Mouse (Mus musculus) hematopoietic stem cell, adult 5-6 weeks (primary cell): ENCODE measurements around the gene Yy2. TPM values are rescaled to one million over a fixed set of nuclear protein-coding genes. Genes with fewer than 3 reads are reported as not detected.

Experiments used
- ATAC-seq, 2 experiments: fragments of 125-278 bp in 1 of 2; replicated peaks in 1 of 2; 2 replicates each; pipeline ENCODE4 v1.8.0; 2016 to 2017; ENCODE audit warnings: inconsistent platforms in 2 of 2, mild to moderate bottlenecking in 2 of 2, moderate number of reproducible peaks in 2 of 2, low read depth in 1 of 2, moderate TSS enrichment in 1 of 2; ENCODE audit not compliant: low FRiP score in 2 of 2, poor library complexity in 2 of 2, severe bottlenecking in 2 of 2, insufficient read depth in 1 of 2, low TSS enrichment in 1 of 2
- total RNA-seq: library from RNA; stranded (forward); fragments of 172-1452, 232-1000 nt; gene quantifications from 2 replicates; pipeline ENCODE4 v1.2.3, GENCODE M21; 2017

The Yy2 gene
- 1.5 and 7.6 TPM in 2 replicates for total RNA-seq

DNA sequence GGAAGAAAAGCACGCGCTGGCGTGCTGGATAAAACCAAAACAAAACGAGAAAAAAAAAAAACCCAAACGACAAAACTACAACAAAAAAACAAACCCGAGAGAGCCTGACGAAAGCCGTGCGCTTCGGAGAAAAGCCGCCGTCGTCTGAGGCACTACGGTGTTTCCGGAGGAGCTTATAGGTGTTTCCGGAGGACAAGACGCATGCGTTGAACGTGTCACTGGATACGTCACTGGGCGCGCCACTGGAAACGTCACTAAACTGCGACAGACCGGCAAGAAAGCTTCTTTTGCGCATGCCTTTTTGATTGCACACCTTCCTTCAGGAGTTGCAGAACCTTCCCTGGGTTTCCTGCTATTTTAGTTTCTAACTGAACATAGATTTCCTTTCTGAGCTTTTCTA lies at the start of gene Yy2:
Gene Yy2 (minus strand): TSS at position 146 of the 400 bp plus-strand sequence.
- ATAC-seq = no peak

- no peak for ATAC-seq
Measured at GRCm38 (mm10) chrX:157612894-157613293, 44.1 kb upstream of the Yy2 start.

DNA sequence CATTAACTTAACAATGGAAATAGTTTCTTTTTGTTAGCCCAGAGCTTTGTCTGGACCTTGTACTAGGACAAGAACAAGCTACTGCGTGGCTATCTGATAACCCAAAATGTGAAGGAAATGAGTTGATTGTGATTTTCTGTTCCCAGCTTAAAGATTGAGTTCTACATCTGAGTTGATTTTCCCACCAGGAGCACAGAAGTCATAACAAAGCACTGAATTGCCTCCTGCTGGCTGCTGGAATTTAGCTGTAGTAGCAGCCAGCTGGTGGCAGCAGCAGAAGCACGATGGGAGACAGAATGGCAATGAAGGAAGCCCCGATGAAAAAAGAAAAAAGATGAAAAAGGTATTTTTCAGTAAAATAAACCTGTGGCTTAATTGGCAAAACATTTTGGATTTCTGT lies 32.7 kb upstream of the Yy2 start:
- no peak for ATAC-seq

DNA sequence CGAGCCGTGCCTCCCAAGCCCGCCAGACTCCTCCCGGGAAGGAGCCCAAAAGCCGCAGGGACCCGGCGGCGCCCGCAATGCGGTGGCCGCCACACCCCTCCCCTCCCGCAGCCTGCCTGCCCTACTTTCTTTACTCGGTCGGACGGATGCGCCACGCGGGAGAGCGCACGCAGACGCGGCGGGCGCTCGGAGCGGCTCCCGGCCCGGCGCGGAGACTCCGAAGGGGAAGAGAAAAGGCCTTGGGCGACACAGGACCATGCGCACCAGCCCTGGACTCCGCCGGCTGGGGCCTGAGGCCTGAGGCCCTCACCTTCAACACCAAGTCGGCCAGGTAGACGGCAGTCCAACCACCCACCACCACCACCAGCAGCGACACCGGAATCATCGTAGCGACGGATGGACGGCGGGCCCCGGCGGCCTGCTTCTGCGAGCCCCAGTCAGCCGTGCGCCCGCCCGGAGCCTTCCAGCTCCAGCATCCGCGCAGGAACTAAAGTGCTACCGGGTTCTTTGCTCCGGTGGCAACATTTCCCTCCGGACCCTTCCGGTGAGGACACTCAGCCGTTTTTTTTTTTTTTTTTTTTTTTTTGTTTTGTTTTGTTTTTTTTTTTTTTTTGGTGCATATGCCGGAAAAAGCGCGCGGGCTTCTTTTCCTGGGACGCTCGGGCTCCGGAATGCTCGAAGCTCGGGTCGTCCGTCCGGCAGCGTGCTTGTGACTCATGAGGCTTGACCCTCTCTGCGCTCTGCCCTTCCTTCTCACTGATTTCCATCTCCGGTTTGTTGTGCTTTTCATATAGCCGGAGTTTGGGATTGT lies 29.6 kb upstream of the Yy2 start, which contains the start of gene Mbtps2:
Gene Mbtps2 (minus strand): TSS at position 530 of the 811 bp plus-strand sequence.
- peak; percentile 53 to 84 for ATAC-seq

GRCm38 (mm10) chrX:157597585-157598185 lies 28.9 kb upstream of the Yy2 start:
- no peak; a peak in 1 of 4 replicates for ATAC-seq

GRCm38 (mm10) chrX:157596802-157597201 lies 28.0 kb upstream of the Yy2 start:
- ATAC-seq = no peak

- peak; percentile 44 to 57; a peak in 3 of 4 replicates for ATAC-seq
Measured at GRCm38 (mm10) chrX:157595927-157596326, 27.1 kb upstream of the Yy2 start.

GRCm38 (mm10) chrX:157594606-157595005 lies 25.8 kb upstream of the Yy2 start:
- ATAC-seq = no peak

GRCm38 (mm10) chrX:157587001-157587400 lies 18.2 kb upstream of the Yy2 start:
- no peak for ATAC-seq

DNA sequence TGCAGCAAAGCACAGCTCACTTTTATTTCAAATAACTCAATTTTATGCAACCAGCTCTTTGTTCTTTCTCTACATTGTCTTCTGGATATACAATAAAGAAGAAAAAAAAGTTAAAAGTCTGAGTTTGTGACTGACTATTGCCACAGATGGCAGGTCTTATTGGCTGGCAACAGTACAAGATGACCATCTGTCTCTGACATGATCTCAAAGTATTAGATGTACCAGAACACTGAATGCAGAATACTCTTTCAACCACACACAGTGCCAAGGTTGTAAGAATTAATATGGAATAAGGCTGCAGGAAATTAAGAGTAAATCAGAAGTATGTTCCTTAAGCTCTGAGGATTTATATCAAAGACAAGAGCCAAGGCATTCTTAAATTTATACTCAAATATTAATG lies 17.6 kb upstream of the Yy2 start:
- no peak for ATAC-seq

DNA sequence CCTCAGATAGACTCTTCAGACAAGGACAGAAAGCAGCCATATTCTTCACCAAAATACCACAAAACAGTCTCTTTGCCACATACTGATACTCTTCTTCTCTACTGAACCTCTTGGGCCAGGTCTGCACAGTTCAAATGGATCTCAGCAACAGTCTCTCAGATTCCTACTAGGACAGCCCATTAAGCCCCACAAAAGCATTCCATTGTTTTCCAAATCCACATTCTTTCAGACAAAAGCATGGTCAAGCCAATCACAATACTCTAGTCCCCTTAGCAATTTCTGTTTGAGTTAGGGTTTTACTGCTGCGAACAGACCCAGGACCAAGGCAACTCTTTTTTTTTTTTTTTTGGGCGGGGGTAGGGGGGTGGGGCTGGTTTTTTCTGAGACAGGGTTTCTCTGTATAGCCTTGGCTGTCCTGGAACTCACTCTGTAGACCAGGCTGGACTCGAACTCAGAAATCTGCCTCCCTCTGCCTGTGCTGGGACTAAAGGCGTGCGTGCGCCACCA lies 10.4 kb upstream of the Yy2 start:
- ATAC-seq = no peak

- ATAC-seq = no peak
Measured at GRCm38 (mm10) chrX:157574683-157575082, 5.9 kb upstream of the Yy2 start.

- 0 out of 4 replicates have a peak, but pooled peaks of 1 of the 2 experiments have one; percentile 42 for ATAC-seq
Measured at GRCm38 (mm10) chrX:157563794-157564193, 5.0 kb downstream of the Yy2 start.

DNA sequence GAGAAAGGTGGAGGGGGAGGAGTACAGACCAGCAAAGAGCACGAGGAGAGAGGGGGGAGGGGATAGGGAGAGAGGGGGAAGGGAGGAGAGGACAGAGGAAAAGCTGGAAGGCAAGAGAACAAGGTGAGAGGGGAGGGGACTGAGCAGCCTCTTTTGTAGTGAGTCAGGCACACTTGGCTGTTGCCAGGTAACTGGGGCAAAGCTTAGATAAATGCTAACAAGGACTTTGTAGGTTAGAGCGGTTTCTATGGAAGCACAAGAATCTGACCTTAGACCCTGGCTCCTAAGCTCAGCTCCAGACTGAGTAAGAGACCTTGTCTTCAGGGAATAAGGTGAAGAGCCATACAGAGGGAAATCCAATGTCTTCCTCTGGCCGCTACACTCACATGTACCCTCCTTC lies 21.7 kb downstream of the Yy2 start:
- no peak for ATAC-seq

Other genes with a start within 250 kb of the Yy2 start
- 0.15 TPM in 1 of 2 replicates, not detected in the other for gene Phex, start 153.7 kb downstream of the Yy2 start, total RNA-seq
- 77.7 and 95.3 TPM in 2 replicates for gene Sms, start 76.7 kb downstream of the Yy2 start, total RNA-seq
- gene Mbtps2, start 29.7 kb upstream of the Yy2 start, total RNA-seq = 12.4 and 20.2 TPM in 2 replicates
- gene Smpx, start 129.9 kb upstream of the Yy2 start, total RNA-seq = not detected in 2 replicates
- not detected in 2 replicates for gene Klhl34, start 249.4 kb upstream of the Yy2 start, total RNA-seq